Mouse (Mus musculus) stomach, embryonic 16.5 days (tissue): ENCODE results near the gene Ston2. TPM values are rescaled to one million over a fixed set of nuclear protein-coding genes. Genes with fewer than 3 reads are reported as not detected.

ENCODE experiments used
- ATAC-seq: fragments of 200-750 bp; cut with Nextera tagmentation; 2 replicates; pipeline ENCODE4 v1.8.0; 2017; ENCODE audit warnings: moderate number of reproducible peaks, moderate TSS enrichment; ENCODE audit not compliant: insufficient read depth, low FRiP score
- H3K27ac ChIP-seq: fragments of 300-500 bp; sonication (generic); 2 replicates; pipeline ENCODE4 v1.5.1; 2014; ENCODE audit warnings: low read length
- H3K27me3 ChIP-seq: fragments of 300-500 bp; sonication (generic); 2 replicates; pipeline ENCODE4 v1.6.1; 2014; ENCODE audit warnings: low read length, control low read depth, mixed read lengths; ENCODE audit not compliant: control insufficient read depth, insufficient read depth
- H3K36me3 ChIP-seq: fragments of 300-500 bp; sonication (generic); 2 replicates; pipeline ENCODE4 v1.6.1; 2014; ENCODE audit warnings: low read length; ENCODE audit not compliant: control insufficient read depth, insufficient read depth
- H3K4me1 ChIP-seq: fragments of 300-500 bp; sonication (generic); 2 replicates; pipeline ENCODE4 v1.6.1; 2014; ENCODE audit warnings: low read length, control low read depth, mixed read lengths; ENCODE audit not compliant: control insufficient read depth, insufficient read depth
- H3K4me2 ChIP-seq: fragments of 300-500 bp; sonication (generic); 2 replicates; pipeline ENCODE4 v1.6.1; 2014; ENCODE audit warnings: low read depth, low read length, mixed read lengths
- H3K4me3 ChIP-seq: fragments of 300-500 bp; sonication (generic); replicated peaks from 2 replicates; pipeline ENCODE4 v1.5.1; 2014; ENCODE audit warnings: mild to moderate bottlenecking, low read length
- H3K9ac ChIP-seq: fragments of 300-500 bp; sonication (generic); 2 replicates; pipeline ENCODE4 v1.6.1; 2014; ENCODE audit warnings: low read length
- H3K9me3 ChIP-seq: fragments of 300-500 bp; sonication (generic); replicated peaks from 2 replicates; pipeline ENCODE4 v1.6.1; 2016; ENCODE audit warnings: low read length, control low read depth; ENCODE audit not compliant: control insufficient read depth
- WGBS: fragments of 180-500 bp; shearing (Covaris S2); extraction: QIAGEN DNeasy Blood & Tissue Kit; methylation state at CpG from one replicate; pipeline ENCODE4 v1.1.7; 2014; 5-methylcytosine and 5-hydroxymethylcytosine counted together
- polyA plus RNA-seq: library from polyadenylated mRNA; unstranded; fragments of >200 nt; fragmentation: Nextera tagmentation; extraction: Ambion mirVana; gene quantifications from 2 replicates; pipeline ENCODE4 v1.2.1, GENCODE M21; 2015

Ston2 gene
- polyA plus RNA-seq, 1 experiment from 2014 or later: 8.5 TPM

DNA sequence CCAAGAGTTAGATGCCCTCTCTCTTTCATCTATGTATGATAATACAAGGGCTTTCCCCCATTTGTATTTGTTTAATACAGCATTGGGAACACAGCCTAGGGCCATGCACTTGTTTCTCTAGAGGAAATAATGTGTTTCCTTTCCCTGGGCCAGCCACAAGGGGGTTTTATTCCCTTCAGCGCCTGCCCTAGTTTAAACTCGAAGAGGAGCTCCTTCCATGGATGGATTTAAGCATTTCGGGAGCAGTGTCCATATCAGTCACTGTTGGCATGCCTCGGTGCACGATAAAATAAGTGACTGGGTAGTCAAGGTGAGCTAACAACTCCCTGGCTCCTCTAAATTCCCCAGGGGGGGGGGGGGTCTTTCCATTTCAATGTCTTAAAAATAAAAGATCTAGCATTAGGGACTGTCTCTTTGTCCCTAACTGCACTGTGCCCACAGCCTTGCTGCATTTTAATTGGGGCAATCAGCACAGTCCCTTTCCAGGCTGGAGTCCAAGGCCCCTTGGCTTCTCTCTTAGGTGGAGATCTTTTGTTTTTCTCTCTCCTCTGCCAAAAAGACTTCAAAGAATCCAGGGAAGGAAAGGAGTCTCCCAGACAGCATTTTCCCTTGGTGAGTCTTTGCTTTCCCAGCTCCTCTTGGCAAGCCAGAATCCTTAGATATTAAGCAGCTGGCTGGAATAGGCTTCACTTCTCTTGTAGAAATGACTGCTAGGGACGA, 55.3 kb downstream of the Ston2 start:
- Histone ChIP-seq H3K9ac (no peak overlapping the region), H3K4me3 (no peak overlapping the region), H3K27ac (peak overlapping the region; percentile 10; the same call in 1 of the 2 replicates), H3K4me2 (no peak overlapping the region), H3K27me3 (no peaks in the 10 kb centered on the region), H3K9me3 (no peaks in the 10 kb centered on the region), H3K36me3 (no peaks in the 10 kb centered on the region), H3K4me1 (0 out of 2 replicates have a peak, but pooled peaks cover 8% of the 10 kb centered on the region)
- no peak for ATAC-seq
- 67% methylated on average over 6 of the region's 6 CpGs for WGBS

DNA sequence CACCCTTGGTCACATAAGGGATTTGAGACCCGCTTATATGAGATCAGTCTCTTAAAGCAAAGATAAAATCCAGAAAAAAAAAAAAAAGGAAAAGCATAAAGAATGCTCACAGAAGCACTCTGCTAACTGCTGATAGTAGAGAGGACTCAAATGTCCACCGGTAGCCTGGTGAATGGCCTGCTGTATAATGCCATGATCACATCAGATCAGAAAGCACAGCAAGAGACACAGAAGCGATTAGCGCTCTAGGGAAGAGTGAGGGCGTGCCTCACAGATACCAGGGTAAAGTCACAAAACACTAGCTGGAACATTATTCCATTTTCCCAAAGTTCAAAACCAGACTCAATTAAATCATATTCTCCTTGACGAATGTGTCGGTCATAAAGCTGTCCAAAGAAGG, 62.0 kb downstream of the Ston2 start:
- no peak overlapping the region for H3K9ac ChIP-seq
- H3K27me3 ChIP-seq: no peaks in the 10 kb centered on the region
- 85% methylated on average over 7 of the region's 7 CpGs for WGBS
- no peak for ATAC-seq
- no peak overlapping the region for H3K4me3 ChIP-seq
- H3K9me3 ChIP-seq: no peaks in the 10 kb centered on the region
- H3K4me2 ChIP-seq: no peak overlapping the region
- 0 out of 2 replicates have a peak, but pooled peaks cover 2% of the 10 kb centered on the region for H3K4me1 ChIP-seq
- no peak overlapping the region for H3K27ac ChIP-seq
- H3K36me3 ChIP-seq: no peaks in the 10 kb centered on the region

DNA sequence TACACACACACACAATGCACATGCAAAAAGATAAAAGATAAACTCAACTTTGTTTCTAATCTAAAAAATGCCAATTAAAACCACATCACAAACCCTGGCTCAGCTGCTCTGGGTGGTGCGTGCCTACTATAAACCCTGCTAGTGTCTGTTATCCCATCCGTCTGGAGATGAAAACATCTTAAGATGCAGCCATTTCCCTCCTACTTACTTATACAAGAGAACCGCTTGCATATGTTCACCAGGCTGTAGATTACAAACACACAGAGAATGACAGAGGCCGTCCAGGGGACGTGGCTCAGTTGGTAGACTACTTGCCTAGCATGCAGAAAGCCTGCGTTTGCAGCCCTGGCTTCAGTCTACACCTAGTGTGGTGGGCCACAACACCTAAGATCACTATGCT, 64.3 kb downstream of the Ston2 start:
- Histone ChIP-seq H3K9me3 (no peaks in the 10 kb centered on the region), H3K4me1 (no peaks in the 10 kb centered on the region), H3K27ac (no peak overlapping the region), H3K4me3 (no peak overlapping the region), H3K27me3 (no peaks in the 10 kb centered on the region), H3K4me2 (no peak overlapping the region), H3K9ac (no peak overlapping the region), H3K36me3 (no peaks in the 10 kb centered on the region)
- ATAC-seq: no peak
- WGBS: 75% methylated on average over 6 of the region's 6 CpGs

DNA sequence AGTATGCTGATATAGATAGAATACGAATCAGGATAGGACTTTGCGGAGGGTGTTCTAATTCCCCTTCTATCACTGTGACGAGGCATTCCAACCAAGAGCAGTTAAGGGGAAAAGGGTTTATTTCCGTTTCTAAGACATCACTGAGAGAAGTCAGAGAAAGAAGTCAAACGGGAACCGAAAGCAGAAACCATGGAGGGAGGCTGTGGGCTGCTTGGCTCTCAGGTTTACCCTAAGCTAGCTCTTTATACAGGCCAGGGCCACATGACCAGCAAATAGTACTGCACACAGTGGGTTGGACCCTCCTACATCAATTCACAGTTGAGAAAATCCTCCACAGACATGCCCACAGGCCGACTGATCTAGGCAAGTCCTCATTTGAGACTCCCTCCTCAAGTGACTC, 69.1 kb downstream of the Ston2 start:
- Histone ChIP-seq H3K4me2 (no peak overlapping the region), H3K4me3 (no peak overlapping the region), H3K9ac (no peak overlapping the region), H3K36me3 (no peaks in the 10 kb centered on the region), H3K9me3 (no peaks in the 10 kb centered on the region), H3K27me3 (no peaks in the 10 kb centered on the region), H3K27ac (no peak overlapping the region), H3K4me1 (no peaks in the 10 kb centered on the region)
- no peak for ATAC-seq
- WGBS: 85% methylated on average over 7 of the region's 7 CpGs

DNA sequence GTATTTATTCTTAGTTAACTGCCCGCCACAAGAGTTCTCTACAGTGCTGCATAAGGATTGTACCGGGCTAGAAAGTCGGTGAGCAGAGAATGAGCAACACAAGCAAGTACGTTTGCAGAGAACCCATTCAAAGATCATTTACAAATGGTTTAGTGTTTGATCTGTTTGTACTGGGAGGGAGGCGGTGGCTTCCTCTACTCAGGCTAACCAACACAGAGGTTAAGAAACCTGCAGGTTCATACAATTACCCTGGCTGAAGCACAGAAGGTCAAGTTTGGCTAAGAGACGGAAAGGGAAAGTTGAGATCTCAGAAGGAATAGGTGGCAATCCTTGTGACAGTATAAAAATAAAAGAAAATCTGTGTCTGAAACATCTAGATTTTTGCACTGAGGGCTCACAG, 72.5 kb downstream of the Ston2 start:
- no peak overlapping the region for H3K4me3 ChIP-seq
- no peak overlapping the region for H3K9ac ChIP-seq
- H3K4me2 ChIP-seq: no peak overlapping the region
- H3K27ac ChIP-seq: no peak overlapping the region
- H3K9me3 ChIP-seq: no peaks in the 10 kb centered on the region
- H3K4me1 ChIP-seq: no peaks in the 10 kb centered on the region
- WGBS: 61% methylated on average over 6 of the region's 6 CpGs
- no peaks in the 10 kb centered on the region for H3K36me3 ChIP-seq
- no peaks in the 10 kb centered on the region for H3K27me3 ChIP-seq
- no peak for ATAC-seq

DNA sequence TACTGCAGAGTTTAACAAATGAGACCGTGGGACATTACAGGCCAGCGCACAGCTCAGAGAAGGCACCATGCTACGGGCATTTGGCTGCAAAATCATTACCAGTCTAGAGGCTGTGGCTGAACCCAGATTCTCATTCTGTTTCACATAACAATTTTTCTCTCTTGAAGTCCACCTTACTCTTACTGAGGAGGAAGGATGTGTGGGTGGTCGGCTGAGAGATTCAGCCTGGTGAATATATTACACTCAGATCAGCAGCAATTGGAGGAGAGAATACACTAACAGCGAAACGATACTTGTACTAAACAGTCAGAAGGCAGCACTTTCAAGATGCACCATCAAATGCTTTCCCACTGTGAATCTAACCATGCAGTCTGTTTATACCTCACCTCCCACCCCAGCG, 74.8 kb downstream of the Ston2 start:
- no peaks in the 10 kb centered on the region for H3K9me3 ChIP-seq
- ATAC-seq: no peak
- H3K27me3 ChIP-seq: no peaks in the 10 kb centered on the region

DNA sequence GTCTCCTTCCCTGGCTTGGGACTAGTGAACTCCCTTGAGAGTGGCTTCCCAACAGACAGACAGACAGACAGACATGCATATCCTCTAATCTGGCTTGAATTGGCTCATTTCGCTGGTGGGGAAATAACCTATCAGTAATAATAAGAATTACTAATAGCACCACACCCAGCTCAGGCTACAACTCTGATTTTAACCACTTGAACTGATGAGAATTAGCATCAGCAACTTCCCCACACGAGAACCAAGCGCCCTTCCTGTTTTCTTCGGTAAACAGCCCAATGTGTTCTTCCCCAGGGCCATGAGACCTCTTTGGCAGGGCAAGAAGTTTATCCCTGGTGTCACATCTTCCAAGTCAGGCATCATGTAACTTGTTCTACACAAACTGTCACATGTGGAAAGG, 76.5 kb downstream of the Ston2 start:
- no peak for ATAC-seq
- 84% methylated on average over 4 of the region's 4 CpGs for WGBS
- Histone ChIP-seq H3K9me3 (no peaks in the 10 kb centered on the region), H3K4me3 (no peak overlapping the region), H3K4me2 (no peak overlapping the region), H3K9ac (no peak overlapping the region), H3K27ac (no peak overlapping the region), H3K27me3 (no peaks in the 10 kb centered on the region), H3K4me1 (no peaks in the 10 kb centered on the region), H3K36me3 (no peaks in the 10 kb centered on the region)

More for the DNA sequence above, 74.8 kb downstream of the Ston2 start:
- no peaks in the 10 kb centered on the region for H3K36me3 ChIP-seq
- H3K4me2 ChIP-seq: no peak overlapping the region
- no peaks in the 10 kb centered on the region for H3K4me1 ChIP-seq
- WGBS: 91% methylated on average over 7 of the region's 7 CpGs
- H3K27ac ChIP-seq: no peak overlapping the region
- H3K9ac ChIP-seq: no peak overlapping the region
- H3K4me3 ChIP-seq: no peak overlapping the region

DNA sequence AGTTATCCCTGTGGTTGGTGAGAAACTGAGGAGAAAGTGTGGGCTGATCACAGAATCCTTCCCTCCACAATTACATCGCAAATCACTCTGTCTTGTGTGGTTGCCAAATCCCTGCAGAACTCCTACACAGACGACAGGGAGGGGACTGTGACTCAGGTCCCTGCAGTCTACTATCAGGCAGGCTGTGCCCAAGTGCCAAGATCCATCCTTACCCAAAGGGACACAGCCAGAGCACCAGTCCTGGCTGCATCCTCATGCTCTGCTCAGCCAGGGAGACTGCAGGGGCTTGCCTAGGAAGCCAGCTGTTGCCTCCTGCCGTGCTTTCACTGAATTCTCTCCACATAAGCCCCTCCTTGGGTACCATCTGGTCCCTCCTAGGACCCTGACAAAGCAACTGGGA, 77.3 kb downstream of the Ston2 start:
- ATAC-seq: no peak
- H3K4me3 ChIP-seq: no peak overlapping the region
- H3K4me2 ChIP-seq: no peak overlapping the region
- H3K4me1 ChIP-seq: no peaks in the 10 kb centered on the region
- no peak overlapping the region for H3K27ac ChIP-seq
- WGBS: 42% methylated on average over 3 of the region's 3 CpGs
- H3K27me3 ChIP-seq: no peaks in the 10 kb centered on the region
- H3K36me3 ChIP-seq: no peaks in the 10 kb centered on the region
- H3K9me3 ChIP-seq: no peaks in the 10 kb centered on the region
- H3K9ac ChIP-seq: no peak overlapping the region

DNA sequence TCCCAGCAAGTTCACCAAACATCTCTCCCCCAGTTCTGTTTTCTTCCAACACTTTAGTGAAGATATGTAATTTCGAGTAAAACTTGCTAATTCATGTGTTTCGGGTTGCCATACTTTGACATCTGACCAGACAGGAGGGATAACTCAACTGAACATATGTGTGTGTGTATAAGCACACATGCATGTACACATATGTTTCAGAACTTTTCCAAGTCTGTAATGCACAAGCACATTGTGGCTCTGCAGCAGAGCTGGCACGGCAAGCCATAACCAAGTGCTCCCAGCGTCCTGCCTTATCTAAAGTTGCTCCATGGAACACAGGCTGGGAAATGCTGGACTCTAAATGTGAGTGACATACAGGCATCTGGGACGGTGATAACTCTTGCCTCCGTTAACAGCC, 78.6 kb downstream of the Ston2 start:
- 66% methylated on average over 6 of the region's 6 CpGs for WGBS
- Histone ChIP-seq H3K36me3 (no peaks in the 10 kb centered on the region), H3K4me3 (no peak overlapping the region), H3K9me3 (no peaks in the 10 kb centered on the region), H3K4me2 (no peak overlapping the region), H3K27me3 (no peaks in the 10 kb centered on the region), H3K9ac (no peak overlapping the region), H3K4me1 (no peaks in the 10 kb centered on the region), H3K27ac (no peak overlapping the region)
- no peak for ATAC-seq
